Mouse (Mus musculus) forebrain, embryonic 13.5 days (tissue): Measurements from ENCODE around the gene March2. TPM values are rescaled to one million over a fixed set of nuclear protein-coding genes. Genes with fewer than 3 reads are reported as not detected.

Experiments used
- ATAC-seq: fragments of 200-750 bp; cut with Nextera tagmentation; 2 replicates; pipeline ENCODE4 v1.8.0; 2017
- H3K27ac ChIP-seq: fragments of 300-500 bp; sonication (generic); 2 replicates; pipeline ENCODE4 v1.5.1; 2015; ENCODE audit warnings: inconsistent platforms, mild to moderate bottlenecking, moderate library complexity
- H3K27me3 ChIP-seq: fragments of 300-500 bp; sonication (generic); 2 replicates; pipeline ENCODE4 v1.6.1; 2015; ENCODE audit warnings: mild to moderate bottlenecking, inconsistent platforms
- H3K36me3 ChIP-seq: fragments of 300-500 bp; sonication (generic); 2 replicates; pipeline ENCODE4 v1.6.1; 2015; ENCODE audit warnings: mild to moderate bottlenecking, inconsistent platforms; ENCODE audit not compliant: poor library complexity, severe bottlenecking
- H3K4me1 ChIP-seq: fragments of 300-500 bp; sonication (generic); 2 replicates; pipeline ENCODE4 v1.6.1; 2015; ENCODE audit warnings: inconsistent platforms
- H3K4me2 ChIP-seq: fragments of 300-500 bp; sonication (generic); 2 replicates; pipeline ENCODE4 v1.6.1; 2015; ENCODE audit warnings: inconsistent platforms, mild to moderate bottlenecking, moderate library complexity
- H3K4me3 ChIP-seq: fragments of 300-500 bp; sonication (generic); 2 replicates; pipeline ENCODE4 v1.5.1; 2015; ENCODE audit warnings: mild to moderate bottlenecking, inconsistent platforms
- H3K9ac ChIP-seq: fragments of 300-500 bp; sonication (generic); 2 replicates; pipeline ENCODE4 v1.6.1; 2015; ENCODE audit warnings: mild to moderate bottlenecking, inconsistent platforms
- H3K9me3 ChIP-seq: fragments of 300-500 bp; sonication (generic); replicated peaks from 2 replicates; pipeline ENCODE4 v1.6.1; 2016; ENCODE audit warnings: inconsistent platforms
- WGBS: fragments of 180-500 bp; shearing (Covaris S2); methylation state at CpG from one replicate; pipeline ENCODE4 v1.1.7; 2015; 5-methylcytosine and 5-hydroxymethylcytosine counted together
- polyA plus RNA-seq: library from polyadenylated mRNA; unstranded; fragments of >200 nt; fragmentation: Nextera tagmentation; extraction: Ambion mirVana; gene quantifications from 2 replicates; pipeline ENCODE4 v1.2.1, GENCODE M21; 2015

Gene March2
- 52.2 and 56.5 TPM in 2 replicates for polyA plus RNA-seq

GRCm38 (mm10) chr17:33718384-33718881, at the start of gene March2:
TSS of gene March2 (minus strand) at chr17:33718670.
- Histone ChIP-seq H3K27ac (no peak within 1 kb of the TSS), H3K9ac (peak within 1 kb of the TSS; percentile 70), H3K4me3 (peak within 1 kb of the TSS; percentile 76), H3K4me2 (peak within 1 kb of the TSS; percentile 68), H3K27me3 (no peaks in the 10 kb centered on the region), H3K9me3 (no peaks in the 10 kb centered on the region), H3K36me3 (0 out of 2 replicates have a peak, but pooled peaks cover 4% of the 10 kb centered on the region), H3K4me1 (peaks cover 7% of the 10 kb centered on the region)
- under 1% methylated on average over 37 of the region's 46 CpGs for WGBS
- ATAC-seq = peak; percentile 100

- Histone ChIP-seq H3K9me3 (no peaks in the 10 kb centered on the region), H3K27me3 (no peaks in the 10 kb centered on the region; the same call in 1 of the 2 replicates), H3K4me3 (no peak overlapping the region), H3K27ac (no peak overlapping the region), H3K9ac (no peak overlapping the region), H3K36me3 (no peaks in the 10 kb centered on the region), H3K4me1 (no peaks in the 10 kb centered on the region), H3K4me2 (no peak overlapping the region)
- no peak for ATAC-seq
- WGBS = 76% methylated on average over 3 of the region's 3 CpGs
Observed at GRCm38 (mm10) chr17:33766389-33766788, 47.9 kb upstream of the March2 start.

GRCm38 (mm10) chr17:33760255-33761165, 42.0 kb upstream of the March2 start, which contains the start of gene Rab11b:
TSS of gene Rab11b (minus strand) at chr17:33760530.
- Histone ChIP-seq H3K27me3 (no peaks in the 10 kb centered on the region), H3K36me3 (peaks cover 11% of the 10 kb centered on the region; the same call in 1 of the 2 replicates), H3K4me2 (peak within 1 kb of the TSS; percentile 79), H3K4me3 (peak within 1 kb of the TSS; percentile 81), H3K9ac (peak within 1 kb of the TSS; percentile 98), H3K27ac (peak within 1 kb of the TSS; percentile 99), H3K9me3 (no peaks in the 10 kb centered on the region), H3K4me1 (peaks cover 40% of the 10 kb centered on the region)
- 3% methylated on average over 35 of the region's 35 CpGs for WGBS
- peak; percentile 99 for ATAC-seq

GRCm38 (mm10) chr17:33759767-33760254, 41.3 kb upstream of the March2 start:
- Histone ChIP-seq H3K27me3 (no peaks in the 10 kb centered on the region), H3K9me3 (no peaks in the 10 kb centered on the region), H3K4me1 (peaks cover 45% of the 10 kb centered on the region), H3K4me3 (peak overlapping the region; percentile 81), H3K4me2 (peak overlapping the region; percentile 79), H3K9ac (peak overlapping the region; percentile 98), H3K36me3 (peaks cover 11% of the 10 kb centered on the region; the same call in 1 of the 2 replicates), H3K27ac (peak overlapping the region; percentile 99)
- WGBS = under 1% methylated on average over 38 of the region's 38 CpGs
- peak; percentile 79 for ATAC-seq

GRCm38 (mm10) chr17:33757231-33757630, 38.8 kb upstream of the March2 start:
- H3K4me2 ChIP-seq = 0 out of 2 replicates have a peak overlapping the region, but pooled peaks have one; percentile 6
- H3K4me1 ChIP-seq = peaks cover 52% of the 10 kb centered on the region
- no peaks in the 10 kb centered on the region for H3K27me3 ChIP-seq
- H3K9ac ChIP-seq = no peak overlapping the region
- H3K9me3 ChIP-seq = no peaks in the 10 kb centered on the region
- ATAC-seq = no peak
- peaks cover 13% of the 10 kb centered on the region; the same call in 1 of the 2 replicates for H3K36me3 ChIP-seq
- no peak overlapping the region for H3K27ac ChIP-seq
- 79% methylated on average over 4 of the region's 4 CpGs for WGBS
- H3K4me3 ChIP-seq = no peak overlapping the region

- 0 out of 2 replicates have a peak overlapping the region, but pooled peaks have one; percentile 3 for H3K9ac ChIP-seq
- no peak overlapping the region for H3K27ac ChIP-seq
- H3K36me3 ChIP-seq = peaks cover 20% of the 10 kb centered on the region
- H3K27me3 ChIP-seq = no peaks in the 10 kb centered on the region
- 85% methylated on average over 3 of the region's 3 CpGs for WGBS
- H3K4me3 ChIP-seq = no peak overlapping the region
- H3K4me1 ChIP-seq = peaks cover 52% of the 10 kb centered on the region
- ATAC-seq = no peak
- H3K4me2 ChIP-seq = peak overlapping the region; percentile 4; the same call in 1 of the 2 replicates
- H3K9me3 ChIP-seq = no peaks in the 10 kb centered on the region
Observed at GRCm38 (mm10) chr17:33756108-33756790, 37.8 kb upstream of the March2 start.

- Histone ChIP-seq H3K27ac (no peak overlapping the region), H3K27me3 (no peaks in the 10 kb centered on the region), H3K36me3 (peaks cover 27% of the 10 kb centered on the region), H3K4me3 (no peak overlapping the region), H3K9ac (peak overlapping the region; percentile 3; the same call in 1 of the 2 replicates), H3K4me1 (peaks cover 52% of the 10 kb centered on the region), H3K9me3 (no peaks in the 10 kb centered on the region), H3K4me2 (peak overlapping the region; percentile 4; the same call in 1 of the 2 replicates)
- 83% methylated on average over 10 of the region's 10 CpGs for WGBS
- ATAC-seq = no peak
Observed at GRCm38 (mm10) chr17:33755418-33756107, 37.1 kb upstream of the March2 start.

GRCm38 (mm10) chr17:33754656-33755055, 36.2 kb upstream of the March2 start:
- no peak overlapping the region for H3K27ac ChIP-seq
- H3K27me3 ChIP-seq = no peaks in the 10 kb centered on the region
- 70% methylated on average over 1 of the region's 1 CpGs for WGBS
- H3K4me2 ChIP-seq = no peak overlapping the region
- no peak overlapping the region for H3K4me3 ChIP-seq
- H3K9me3 ChIP-seq = no peaks in the 10 kb centered on the region
- H3K36me3 ChIP-seq = peaks cover 36% of the 10 kb centered on the region
- no peak for ATAC-seq
- no peak overlapping the region for H3K9ac ChIP-seq
- H3K4me1 ChIP-seq = peaks cover 52% of the 10 kb centered on the region

- Histone ChIP-seq H3K27ac (no peak overlapping the region), H3K27me3 (no peaks in the 10 kb centered on the region), H3K4me3 (no peak overlapping the region), H3K36me3 (peaks cover 53% of the 10 kb centered on the region), H3K9me3 (no peaks in the 10 kb centered on the region), H3K4me2 (no peak overlapping the region), H3K9ac (no peak overlapping the region), H3K4me1 (peaks cover 30% of the 10 kb centered on the region)
- ATAC-seq = no peak
- WGBS = 96% methylated on average over 2 of the region's 2 CpGs
Observed at GRCm38 (mm10) chr17:33752297-33752696, 33.8 kb upstream of the March2 start.

GRCm38 (mm10) chr17:33751181-33751580, 32.7 kb upstream of the March2 start:
- ATAC-seq = no peak
- no peaks in the 10 kb centered on the region for H3K9me3 ChIP-seq
- H3K4me3 ChIP-seq = no peak overlapping the region
- H3K27me3 ChIP-seq = no peaks in the 10 kb centered on the region
- H3K4me1 ChIP-seq = peaks cover 19% of the 10 kb centered on the region
- no peak overlapping the region for H3K27ac ChIP-seq
- no peak overlapping the region for H3K9ac ChIP-seq
- H3K4me2 ChIP-seq = no peak overlapping the region
- H3K36me3 ChIP-seq = peaks cover 54% of the 10 kb centered on the region

GRCm38 (mm10) chr17:33749451-33749850, 31.0 kb upstream of the March2 start:
- Histone ChIP-seq H3K4me3 (no peak overlapping the region), H3K4me2 (no peak overlapping the region), H3K9ac (no peak overlapping the region), H3K36me3 (peaks cover 68% of the 10 kb centered on the region), H3K27me3 (no peaks in the 10 kb centered on the region), H3K27ac (no peak overlapping the region), H3K9me3 (no peaks in the 10 kb centered on the region), H3K4me1 (peaks cover 4% of the 10 kb centered on the region; the same call in 1 of the 2 replicates)
- 98% methylated on average over 5 of the region's 5 CpGs for WGBS
- ATAC-seq = no peak
